Comparison of ENCODE assay signal across 9 mouse cellular contexts in the genomic region with DNA sequence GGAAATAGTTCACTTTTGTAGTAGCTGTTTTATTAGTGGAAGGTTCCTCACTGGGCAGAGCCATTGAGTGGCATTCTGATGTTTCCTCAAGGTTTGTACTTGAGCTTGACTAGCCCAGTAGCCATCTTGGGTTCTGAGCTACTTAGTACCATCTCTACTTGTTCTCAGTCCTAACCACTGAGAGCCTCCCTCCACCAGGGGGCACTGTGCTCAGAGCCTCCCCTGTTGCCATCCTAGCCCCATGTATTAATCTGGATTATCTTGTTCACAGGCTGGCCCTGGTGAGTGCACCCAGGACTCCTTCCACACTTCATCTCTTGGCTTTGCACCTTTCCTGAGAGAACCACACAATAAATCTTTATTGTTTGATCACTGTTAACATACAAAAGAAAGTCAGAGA.
DNase-seq lines count a peak whose midpoint lies in the region; ATAC-seq and TF ChIP-seq lines count a peak whose summit lies in the region.
"Had no signal": no experiment of that assay in that cellular context is flagged by ENCODE, and none has a peak within 500 bp of the region (broad histone marks: within the 10 kb centered on the region; RNA-seq: fewer than 3 reads in every experiment).

No protein-coding gene starts in this region.

- H3K4me1 ChIP-seq in lung, embryonic 14.5 days (ENCODE audit: insufficient read depth): no peaks in the 10 kb centered on the region
- H3K4me1 ChIP-seq in heart, embryonic 10.5 days: peaks cover 8% of the 10 kb centered on the region; the same call in 1 of the 2 replicates

- no peaks in the 10 kb centered on the region for H3K9me3 ChIP-seq in lung, embryonic 14.5 days (ENCODE audit: low read depth, low read length)
- H3K9me3 ChIP-seq in heart, embryonic 10.5 days: no peaks in the 10 kb centered on the region
- H3K9me3 ChIP-seq: embryonic facial prominence, embryonic 13.5 days had no signal

- peaks cover 10% of the 10 kb centered on the region for H3K27me3 ChIP-seq in lung, embryonic 14.5 days (ENCODE audit: insufficient read depth, low read length)
- H3K27me3 ChIP-seq in heart, embryonic 10.5 days (ENCODE audit: insufficient read depth, poor library complexity, severe bottlenecking): peaks cover 24% of the 10 kb centered on the region

- peak; percentile 9 for DNase-seq in kidney, adult 18-20 months
- DNase-seq in kidney, adult 11 months: no peak
- peak; percentile 8 for DNase-seq in NIH3T3 (ENCODE audit: low read depth)
- peak; percentile 33 for DNase-seq in brain, adult 2 months (ENCODE audit: low read depth, low spot score)
- DNase-seq in lung, embryonic 14.5 days: peak; percentile 32
- no peak for DNase-seq in spleen, postnatal 36 days (ENCODE audit: low spot score in 2 of 2)
- no peak for DNase-seq in thymus, adult 18-20 months
- DNase-seq in heart, embryonic 10.5 days (ENCODE audit: low spot score): no peak

- ATAC-seq in lung, embryonic 14.5 days (ENCODE audit: insufficient read depth): no peak

- no peaks in the 10 kb centered on the region for H3K36me3 ChIP-seq in lung, embryonic 14.5 days (ENCODE audit: insufficient read depth)
- no peaks in the 10 kb centered on the region for H3K36me3 ChIP-seq in heart, embryonic 10.5 days
- H3K36me3 ChIP-seq: embryonic facial prominence, embryonic 13.5 days had no signal

- no peak overlapping the region for H3K9ac ChIP-seq in lung, embryonic 14.5 days
- H3K9ac ChIP-seq: embryonic facial prominence, embryonic 13.5 days had no signal

- H3K4me2 ChIP-seq in lung, embryonic 14.5 days: no peak overlapping the region
- H3K4me2 ChIP-seq: embryonic facial prominence, embryonic 13.5 days had no signal

- H3K4me3 ChIP-seq in lung, embryonic 14.5 days (ENCODE audit: low read depth, low read length): no peak overlapping the region
- H3K4me3 ChIP-seq in heart, embryonic 10.5 days: no peak overlapping the region
- H3K4me3 ChIP-seq: embryonic facial prominence, embryonic 13.5 days had no signal

- no peak overlapping the region for H3K27ac ChIP-seq in lung, embryonic 14.5 days (ENCODE audit: low read depth)
- no peak overlapping the region for H3K27ac ChIP-seq in heart, embryonic 10.5 days
- H3K27ac ChIP-seq: embryonic facial prominence, embryonic 13.5 days had no signal

- peak; percentile 59 for TF ChIP-seq CTCF in lung, embryonic 14.5 days (IDR thresholded peaks at IDR 0.05; ENCODE audit: low read depth)

Comparison
In these comparisons a context has a peak if more than half of its experiments do, and no peak if none do; other contexts are left out.
1. DNase-seq: peak in kidney, adult 18-20 months (single experiment), NIH3T3 (single experiment), brain, adult 2 months (single experiment) and lung, embryonic 14.5 days (single experiment); none in kidney, adult 11 months (single experiment), spleen, postnatal 36 days (0 of 2), thymus, adult 18-20 months (0 of 2) and heart, embryonic 10.5 days (single experiment).